Mouse (Mus musculus): ENCODE results near the gene Mia3.

GRCm38 (mm10) chr1:183327171-183327570 is 42.2 kb downstream of the Mia3 start:
- TF ChIP-seq POLR2A (IDR thresholded peaks at IDR 0.05; ENCODE audit: low read depth, low read length) (no peak), CTCF (IDR thresholded peaks at IDR 0.05; ENCODE audit: extremely low read depth, insufficient read length, insufficient replicate concordance, low read depth, low read length) (no peak)
